Mouse (Mus musculus): Measurements from ENCODE around the gene Rspo1.
"Not testable (repeated sequence)": the region's sequence is repeated elsewhere in the genome, so short reads cannot be mapped to it uniquely, and the experiment has no call there.

The Rspo1 gene

GRCm38 (mm10) chr4:124985671-124986602, at the start of gene Rspo1:
Rspo1 (plus strand) TSS chr4:124986430.
- no peak for DNase-seq (ENCODE audit: low spot score)

- DNase-seq (ENCODE audit: low spot score): peak; percentile 87
Observed at GRCm38 (mm10) chr4:124936613-124937471, 49.4 kb upstream of the Rspo1 start, which contains the start of gene 9930104L06Rik. 9930104L06Rik (plus strand) TSS chr4:124937048.

DNA sequence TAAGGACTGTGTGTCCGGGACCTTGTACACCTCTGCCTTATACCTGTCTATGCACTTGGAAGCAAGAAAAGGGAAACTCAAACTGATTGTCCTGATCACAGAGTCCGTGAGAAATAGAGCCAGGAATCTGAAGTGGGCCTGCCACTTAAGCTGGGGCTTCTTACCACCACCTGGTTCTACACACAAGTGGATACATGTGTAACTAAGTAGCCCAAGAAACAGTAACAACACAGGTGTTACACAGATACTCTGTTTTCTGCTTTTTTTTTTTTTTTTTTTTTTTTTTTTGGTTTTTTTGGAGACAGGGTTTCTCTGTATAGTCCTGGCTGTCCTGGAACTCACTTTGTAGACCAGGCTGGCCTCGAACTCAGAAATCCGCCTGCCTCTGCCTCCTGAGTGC, 47.0 kb upstream of the Rspo1 start, which contains the start of gene Cdca8:
Gene Cdca8, minus strand, starts transcription at position 101 of the 400 bp plus-strand sequence.
- DNase-seq (ENCODE audit: low spot score): not testable (repeated sequence)

DNA sequence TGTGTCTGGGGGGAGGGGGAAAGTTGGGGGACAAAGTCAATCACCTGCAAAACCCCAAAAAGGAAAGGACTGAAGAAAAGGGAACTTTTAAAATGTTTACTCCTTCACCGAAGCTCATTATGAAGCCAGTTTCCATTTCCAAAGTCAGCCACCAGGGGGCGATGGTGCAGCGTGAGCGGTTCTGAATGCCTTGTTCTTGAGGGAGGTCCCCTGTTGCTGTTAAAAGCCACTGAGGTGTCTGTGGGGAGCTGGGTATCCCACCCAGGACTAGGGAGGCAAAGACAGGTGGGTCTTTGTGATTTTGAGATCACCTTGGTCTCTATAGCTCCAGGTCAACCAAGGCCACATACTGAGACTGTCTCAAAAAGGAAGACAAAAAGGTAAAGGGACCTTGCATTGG, 43.2 kb upstream of the Rspo1 start:
- peak; percentile 86 for DNase-seq (ENCODE audit: low spot score)

GRCm38 (mm10) chr4:124943781-124944180, 42.4 kb upstream of the Rspo1 start:
- no peak for DNase-seq (ENCODE audit: low spot score)

GRCm38 (mm10) chr4:124944961-124945360, 41.3 kb upstream of the Rspo1 start:
- no peak for DNase-seq (ENCODE audit: low spot score)

GRCm38 (mm10) chr4:124949488-124949887, 36.7 kb upstream of the Rspo1 start:
- DNase-seq (ENCODE audit: low spot score): no peak

DNA sequence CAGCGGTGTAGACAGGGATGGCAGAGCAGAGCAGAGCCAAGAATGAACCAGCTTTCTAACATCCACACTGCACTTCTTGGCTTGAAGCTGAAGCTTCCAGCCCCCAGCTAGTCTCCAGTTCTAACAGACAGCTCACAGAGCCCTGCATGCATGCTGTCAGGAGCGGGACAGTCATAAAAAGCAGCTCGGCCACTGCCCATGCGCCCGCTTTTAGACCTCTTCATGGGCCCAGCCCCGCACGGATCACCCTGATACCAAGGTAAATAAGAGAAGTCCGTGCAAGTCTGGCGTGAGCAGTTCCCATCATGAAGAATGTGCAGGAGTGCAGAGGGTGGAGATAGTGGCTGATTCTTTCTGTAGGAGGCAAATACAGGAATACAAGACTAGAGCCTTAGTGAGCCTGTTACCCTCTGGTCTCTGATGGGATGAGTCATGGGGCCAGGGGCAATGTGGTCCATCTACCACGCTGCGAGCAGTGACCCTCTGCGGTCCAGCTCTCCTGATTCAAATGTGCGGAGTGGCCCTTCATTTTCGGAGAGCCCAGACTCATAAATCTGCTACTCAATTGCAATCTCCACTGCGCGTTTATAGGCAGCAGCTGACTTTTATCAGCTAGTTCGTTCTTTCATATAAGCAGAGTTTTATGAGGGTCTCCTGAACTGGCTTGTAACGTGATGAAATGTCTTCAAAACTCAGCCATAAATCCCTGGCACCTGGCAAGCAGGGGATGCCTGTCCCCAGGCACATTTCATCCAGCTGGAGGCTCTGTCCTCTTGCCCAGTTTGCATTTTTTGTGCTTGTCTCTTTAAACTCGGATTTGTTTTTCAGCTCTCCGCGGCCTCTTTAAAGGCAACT, 35.8 kb upstream of the Rspo1 start:
- no peak for DNase-seq (ENCODE audit: low spot score)

DNA sequence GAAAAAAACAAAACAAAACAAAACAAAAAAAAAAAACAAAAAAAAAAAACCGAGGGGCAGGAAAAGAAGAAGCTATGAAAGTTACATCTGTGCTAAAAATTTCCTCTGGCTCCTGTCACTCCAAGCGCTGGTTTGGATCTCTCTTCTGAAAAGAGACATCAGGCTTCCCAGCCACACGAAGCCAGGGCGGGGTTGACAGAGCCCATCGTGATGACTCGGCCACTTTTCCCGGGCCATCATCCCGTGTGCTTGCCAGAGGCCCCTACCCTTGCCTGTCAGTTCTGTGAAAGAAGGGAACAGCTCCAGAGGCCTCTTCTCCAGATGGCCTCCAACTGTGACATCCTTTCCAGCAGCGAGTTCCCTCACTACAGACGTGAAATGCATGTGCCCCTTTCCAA, 35.2 kb upstream of the Rspo1 start:
- no peak for DNase-seq (ENCODE audit: low spot score)

- DNase-seq (ENCODE audit: low spot score): no peak
Observed at GRCm38 (mm10) chr4:124953546-124953945, 32.7 kb upstream of the Rspo1 start.

DNA sequence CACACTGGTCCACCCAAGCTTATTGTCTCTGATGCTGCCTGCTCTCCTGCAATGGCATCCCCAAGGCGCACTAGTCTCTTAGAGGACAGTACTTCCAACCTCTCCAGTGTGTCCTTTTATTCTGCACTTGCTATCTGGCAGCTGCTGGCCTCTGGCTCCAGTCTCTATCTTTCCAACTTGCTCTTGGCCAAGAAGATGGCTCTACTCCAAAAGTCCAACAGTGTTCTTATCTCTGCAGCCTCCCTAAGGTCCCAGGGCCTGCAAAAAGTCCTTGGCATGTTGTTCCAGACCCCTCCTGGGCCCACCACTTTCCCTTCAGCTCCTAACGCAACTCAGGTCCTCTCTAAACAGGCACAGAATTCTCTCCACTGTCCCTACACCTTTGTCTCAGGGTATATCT, 28.9 kb upstream of the Rspo1 start:
- DNase-seq (ENCODE audit: low spot score): no peak

GRCm38 (mm10) chr4:124959062-124959461, 27.2 kb upstream of the Rspo1 start:
- DNase-seq (ENCODE audit: low spot score): no peak

DNA sequence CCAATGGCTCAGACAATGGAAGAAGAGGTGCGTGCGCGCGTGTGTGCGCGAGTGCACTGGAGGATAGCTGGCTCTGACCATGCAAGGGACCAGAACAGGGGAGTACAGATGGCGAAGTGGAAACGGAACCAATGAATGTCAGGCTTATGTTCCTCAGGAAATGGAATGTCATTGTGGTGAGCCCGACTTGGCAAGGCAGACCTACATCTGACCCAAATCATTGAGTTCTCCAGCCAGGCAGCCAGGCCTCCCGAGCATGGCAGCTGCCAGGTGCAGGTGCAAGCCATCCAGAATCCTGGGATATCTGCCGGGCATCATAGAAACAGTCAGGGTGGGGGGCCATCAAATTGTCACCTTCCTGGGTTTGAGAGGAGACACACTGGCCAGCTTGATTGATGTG, 25.3 kb upstream of the Rspo1 start:
- no peak for DNase-seq (ENCODE audit: low spot score)

DNA sequence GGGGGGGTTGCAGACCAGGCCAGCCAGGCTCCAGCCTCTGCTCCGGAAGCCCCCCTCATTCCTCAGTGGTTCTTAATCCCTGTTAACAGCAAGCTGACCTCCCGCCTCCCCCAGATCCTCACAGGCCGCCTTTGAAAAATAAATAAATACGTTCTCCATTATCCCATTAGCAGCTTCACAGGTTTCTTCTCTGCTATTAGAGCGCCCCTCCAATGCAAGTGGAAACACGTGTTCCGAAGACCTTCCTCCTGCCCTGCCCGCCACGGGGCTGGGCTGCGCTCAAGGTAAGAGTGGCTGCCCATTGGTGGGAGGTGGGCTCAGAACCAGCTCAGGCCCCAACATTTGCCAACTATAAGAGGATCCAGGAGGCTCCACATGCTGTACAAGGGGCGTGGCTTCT, 23.7 kb upstream of the Rspo1 start:
- DNase-seq (ENCODE audit: low spot score): no peak

DNA sequence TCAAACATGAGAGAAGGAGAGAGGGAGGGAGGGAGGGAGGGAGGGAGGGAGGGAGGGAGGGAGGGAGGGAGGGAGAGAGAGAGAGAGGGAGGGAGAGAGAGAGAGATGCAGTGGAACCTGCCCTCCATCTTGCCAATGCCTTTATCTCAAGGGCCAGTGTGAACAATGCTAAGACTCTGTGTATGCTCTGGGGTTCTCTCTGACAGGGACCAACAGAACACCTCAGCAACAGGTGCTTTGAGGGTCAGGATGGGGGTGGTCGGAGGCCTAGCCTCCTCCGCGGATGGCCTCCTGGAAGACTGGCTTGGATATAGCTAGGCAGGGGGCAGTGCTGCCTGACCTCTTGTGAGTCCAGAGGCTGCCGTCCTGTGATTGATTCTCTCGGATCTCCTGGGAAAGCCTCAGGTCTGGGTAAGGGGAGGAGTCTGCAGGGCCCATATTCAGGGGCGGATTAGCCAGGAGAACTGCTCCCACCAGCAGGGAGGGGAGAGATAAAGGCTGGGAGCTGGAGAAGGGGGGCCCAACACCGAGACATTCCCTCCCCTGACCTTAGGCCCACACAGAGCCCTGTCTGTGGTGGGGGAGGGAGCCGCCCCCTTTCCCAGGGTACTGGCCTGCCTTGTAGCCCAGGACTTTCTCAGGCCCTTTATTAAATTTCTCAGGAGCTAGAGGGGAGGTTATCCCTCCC, 21.2 kb upstream of the Rspo1 start:
- no peak for DNase-seq (ENCODE audit: low spot score)

DNA sequence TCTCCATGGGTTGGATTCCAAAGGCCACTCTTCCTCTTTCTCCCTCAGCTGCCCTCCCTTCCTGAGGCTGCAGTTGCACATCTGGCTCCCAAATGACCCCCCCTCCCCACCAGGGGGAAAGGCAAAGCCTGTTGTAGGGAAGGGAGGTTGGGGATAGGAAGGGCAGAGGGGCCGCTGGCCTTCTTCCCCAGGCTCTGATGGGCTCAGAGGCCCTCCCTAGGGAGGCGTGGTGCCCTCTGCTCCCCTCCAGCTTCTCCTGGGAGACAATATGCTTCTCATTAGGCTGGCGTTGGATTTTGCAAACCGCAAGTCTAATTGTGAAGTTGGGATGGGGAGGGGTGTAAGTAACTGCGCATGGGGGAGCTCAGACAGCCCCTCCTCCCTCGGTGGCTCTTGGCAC, 17.5 kb upstream of the Rspo1 start:
- no peak for DNase-seq (ENCODE audit: low spot score)

DNA sequence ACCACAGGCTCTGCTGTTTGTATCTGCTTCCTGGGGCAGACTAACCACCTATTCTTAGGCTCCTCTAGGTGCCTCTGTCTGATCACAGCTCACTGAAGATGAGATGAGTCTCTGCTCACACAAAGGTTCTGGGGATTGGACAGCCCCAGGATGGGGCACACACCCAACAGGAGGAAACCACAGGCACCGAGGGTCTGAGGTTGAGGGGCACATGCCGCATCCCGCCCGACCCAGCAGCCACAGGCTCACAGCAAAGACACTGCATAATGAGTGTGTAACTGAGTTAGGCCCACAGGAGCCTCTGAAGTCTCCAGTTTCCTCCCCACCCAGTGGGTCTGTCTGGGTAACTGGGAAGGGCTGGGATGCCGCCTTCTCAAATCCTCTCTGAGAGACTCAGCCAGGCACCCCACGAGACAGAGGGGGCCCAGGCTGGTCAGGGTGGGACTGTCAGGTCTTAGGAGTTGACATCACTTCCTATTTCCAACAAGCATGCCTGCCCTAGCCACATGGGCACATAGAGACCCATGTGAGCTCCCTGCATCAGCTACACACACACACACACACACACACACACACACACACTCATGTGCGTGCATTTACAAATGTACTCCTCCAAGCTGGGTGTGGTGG, 16.9 kb upstream of the Rspo1 start:
- no peak for DNase-seq (ENCODE audit: low spot score)

DNA sequence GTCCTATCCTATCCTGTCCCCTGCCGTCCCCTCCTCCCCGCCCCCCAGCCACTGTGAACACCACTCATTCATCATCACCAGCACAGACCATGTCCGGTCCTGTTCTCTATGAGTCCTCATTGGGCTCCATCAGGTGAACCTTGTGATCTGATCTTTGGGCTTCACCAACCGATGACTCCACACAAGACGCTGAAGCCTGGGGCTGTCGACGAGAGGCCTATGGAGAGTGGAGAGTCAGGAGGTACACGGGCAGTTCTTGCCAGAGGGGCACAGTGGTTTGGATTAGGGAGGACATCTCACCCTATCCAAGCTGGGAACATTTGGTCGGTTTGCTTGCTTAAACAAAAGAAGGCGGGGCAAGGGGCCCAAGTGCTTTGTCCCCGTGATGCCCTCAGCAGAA, 16.0 kb upstream of the Rspo1 start:
- no peak for DNase-seq (ENCODE audit: low spot score)

- no peak for DNase-seq (ENCODE audit: low spot score)
Observed at GRCm38 (mm10) chr4:124970677-124971076, 15.6 kb upstream of the Rspo1 start.

DNA sequence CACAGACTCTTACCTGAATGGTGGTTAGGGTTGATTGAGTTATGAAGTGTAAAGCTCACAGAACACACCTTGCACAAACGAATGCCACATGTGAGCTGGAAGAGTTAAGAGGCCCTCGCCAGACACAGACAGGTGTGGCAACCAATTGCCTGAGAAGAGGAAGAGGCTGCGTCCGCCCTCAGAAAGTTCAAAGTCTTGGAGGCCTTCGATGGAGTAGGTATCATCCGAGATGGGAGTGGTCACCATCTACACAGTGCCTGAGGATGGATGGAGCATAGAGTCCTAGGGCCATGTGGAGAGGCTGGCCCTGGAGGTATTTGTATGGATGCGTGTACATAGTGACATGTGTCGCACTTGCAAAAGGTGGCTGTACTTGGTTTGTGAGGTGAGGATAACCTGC, 15.1 kb upstream of the Rspo1 start:
- DNase-seq (ENCODE audit: low spot score): no peak

DNA sequence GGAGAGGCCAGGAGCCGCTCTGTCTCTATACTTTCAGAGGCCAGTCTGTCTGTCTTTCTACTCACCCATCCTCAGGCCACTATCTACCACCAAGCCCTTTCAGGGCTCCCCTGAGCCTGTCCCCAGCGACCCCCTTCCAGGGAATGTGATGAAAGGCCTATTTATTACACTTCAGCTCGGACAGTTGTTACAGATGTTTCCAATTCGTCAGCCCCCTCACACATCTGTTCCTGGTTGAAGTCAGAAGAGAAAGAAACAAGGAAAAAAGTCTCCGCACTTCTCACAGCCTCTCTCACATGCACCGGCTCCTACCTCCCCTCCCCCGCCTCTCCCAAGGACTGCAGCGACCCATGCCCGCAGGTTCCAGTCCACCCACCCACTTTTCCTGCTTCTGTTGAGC, 13.9 kb upstream of the Rspo1 start:
- DNase-seq (ENCODE audit: low spot score): no peak
